Mouse (Mus musculus) layer of hippocampus, adult 2 months (tissue): ENCODE data around the gene Zfp961. TPM values are rescaled to one million over a fixed set of nuclear protein-coding genes. Genes with fewer than 3 reads are reported as not detected.
"Not testable (repeated sequence)": the region's sequence is repeated elsewhere in the genome, so short reads cannot be mapped to it uniquely, and the experiment has no call there.

Source experiments
- DNase-seq, 2 experiments: peaks; one replicate each; pipeline ENCODE4 v3.0.0; 2022; ENCODE audit warnings: low spot score in 2 of 2
- H3K27ac ChIP-seq: fragments of 200-600 bp; 2 replicates; pipeline ENCODE4 v1.8.1; 2022
- H3K4me3 ChIP-seq: fragments of 200-600 bp; 2 replicates; pipeline ENCODE4 v1.8.1; 2022; ENCODE audit warnings: mild to moderate bottlenecking
- CTCF ChIP-seq: fragments of 200-600 bp; conservative IDR thresholded peaks from 2 replicates; pipeline ENCODE4 v1.8.1; 2022; ENCODE audit warnings: antibody characterized with exemption, mild to moderate bottlenecking, moderate library complexity
- total RNA-seq, 2 experiments: library from RNA; stranded (reverse); gene quantifications; 2 replicates each; pipeline ENCODE4 v1.2.3; 2021

Zfp961 gene
- total RNA-seq, 2 experiments from 2014 or later = 17.8 to 18.9 TPM

DNA sequence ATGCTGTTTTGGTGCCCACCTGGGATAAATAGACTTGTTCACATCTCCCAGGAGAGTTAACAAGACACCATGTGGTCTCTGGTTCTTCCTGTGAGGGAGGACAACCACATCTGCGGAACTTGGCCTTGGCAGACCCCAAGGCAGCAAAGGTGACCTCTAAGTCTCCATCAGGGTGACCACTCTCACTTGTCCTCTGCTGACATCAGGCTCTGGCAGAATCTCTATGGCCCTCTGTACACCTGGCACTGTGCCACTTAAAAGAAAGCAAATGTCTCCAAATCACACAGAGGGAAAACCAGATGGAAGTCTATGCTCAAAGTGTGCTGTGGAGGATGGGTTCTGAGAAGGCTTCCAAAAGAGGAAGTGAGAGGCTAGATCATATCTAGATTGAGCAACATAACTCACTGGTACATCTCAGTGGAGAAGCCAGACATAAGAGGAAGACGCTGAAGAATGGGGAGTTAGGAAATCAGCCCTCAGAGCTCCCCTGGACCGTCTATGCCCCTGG lies 57.4 kb downstream of the Zfp961 start:
- no peak overlapping the region for H3K4me3 ChIP-seq
- no peak for TF ChIP-seq CTCF
- DNase-seq = no peak
- no peak overlapping the region for H3K27ac ChIP-seq

DNA sequence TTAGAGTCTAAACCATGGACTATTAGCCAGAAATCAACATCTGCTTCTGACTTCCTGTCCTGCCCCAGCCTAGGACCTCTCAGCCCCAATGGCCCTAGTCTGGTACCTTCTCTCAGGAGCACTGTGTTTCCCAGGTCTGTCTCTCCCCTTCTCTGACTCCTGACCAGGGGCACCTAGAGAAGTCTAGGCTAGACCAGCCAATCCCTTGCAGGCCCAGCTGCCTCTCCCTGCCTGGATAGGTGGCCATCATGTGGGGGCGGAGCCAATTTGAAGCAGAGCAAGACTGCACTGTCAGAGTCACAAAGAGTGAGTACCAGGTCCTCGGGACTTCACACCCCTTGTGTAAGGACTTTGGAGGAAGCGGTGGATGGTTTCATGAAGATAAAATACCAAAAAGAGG lies 58.6 kb downstream of the Zfp961 start, which contains the start of gene Cyp4f18:
Gene Cyp4f18, minus strand, starts transcription at position 154 of the 400 bp plus-strand sequence.
- no peak within 1 kb of the TSS for H3K4me3 ChIP-seq
- DNase-seq = no peak
- TF ChIP-seq CTCF = no peak
- no peak within 1 kb of the TSS for H3K27ac ChIP-seq

DNA sequence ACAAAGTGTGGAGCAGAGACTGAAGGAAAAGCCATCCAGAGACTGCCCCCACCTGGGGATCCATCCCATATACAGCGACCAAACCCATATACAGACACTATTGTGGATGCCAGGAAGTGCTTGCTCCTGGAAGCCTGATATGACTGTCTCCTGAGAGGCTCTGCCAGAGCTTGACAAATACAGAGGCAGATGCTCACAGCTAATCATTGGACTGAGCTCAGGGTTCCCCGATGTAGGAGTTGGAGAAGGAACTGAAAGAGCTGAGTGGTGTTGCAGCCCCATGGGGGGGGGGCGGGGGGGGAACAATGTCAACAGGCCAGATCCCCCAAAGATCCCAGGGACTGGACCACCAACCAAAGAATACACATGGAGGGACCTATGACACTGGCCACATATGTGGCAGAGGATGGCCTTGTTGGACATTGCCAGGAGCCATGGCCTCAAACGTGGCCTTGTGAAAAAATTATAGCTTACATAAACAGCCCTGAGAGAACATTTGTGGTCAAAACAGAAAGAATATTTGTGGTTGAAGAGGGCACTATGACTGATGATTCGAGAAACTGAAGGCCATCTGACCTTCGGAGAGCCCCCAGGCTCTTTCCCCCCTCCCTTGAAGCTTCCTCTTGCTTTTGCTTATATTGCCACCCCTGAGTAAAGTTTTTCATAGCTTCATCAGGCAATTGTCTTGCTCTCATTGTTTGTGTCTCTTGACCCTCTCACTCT lies 62.8 kb downstream of the Zfp961 start:
- DNase-seq, H3K4me3 ChIP-seq: not testable (repeated sequence)

DNA sequence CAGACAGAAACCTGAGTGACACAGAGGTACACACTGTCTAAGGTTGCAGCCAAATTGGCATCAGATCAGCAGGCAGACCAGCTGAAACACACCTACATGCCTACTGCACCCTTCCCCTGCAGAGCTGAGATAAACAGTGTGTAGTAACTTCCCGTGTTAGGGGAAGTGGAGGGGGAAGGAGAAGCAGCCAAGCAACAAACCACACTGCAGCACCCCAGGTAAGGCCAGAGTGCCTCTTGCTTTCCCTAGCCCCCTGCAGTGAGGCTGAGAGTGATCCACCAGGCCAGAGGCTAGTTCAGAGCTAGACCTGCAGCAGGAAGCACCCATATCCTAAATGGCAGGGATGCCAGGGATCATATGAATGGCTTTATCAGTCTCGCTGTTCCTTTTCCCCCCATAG lies 66.5 kb downstream of the Zfp961 start:
- H3K4me3 ChIP-seq, DNase-seq, H3K27ac ChIP-seq: not testable (repeated sequence)

More for the DNA sequence above, 62.8 kb downstream of the Zfp961 start:
- H3K27ac ChIP-seq = not testable (repeated sequence)

DNA sequence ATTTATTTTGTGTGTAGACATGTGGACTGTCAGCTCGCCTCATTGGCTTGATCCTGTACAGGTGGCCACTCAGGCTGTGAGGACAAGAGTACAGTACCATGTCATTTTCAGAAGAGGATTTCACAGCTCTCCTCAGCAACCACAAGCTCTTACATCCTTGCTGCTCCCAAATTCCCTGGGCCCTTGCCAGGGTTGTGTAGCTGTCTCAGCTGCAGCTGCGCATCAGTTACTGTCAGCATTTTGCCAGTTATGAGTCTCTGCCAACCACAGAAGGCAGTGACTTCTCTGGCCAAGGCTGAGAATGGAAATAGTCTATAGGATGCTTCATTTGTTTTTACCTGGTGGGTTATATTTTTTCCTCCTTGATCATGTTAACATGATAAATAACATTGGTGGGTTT lies 67.3 kb downstream of the Zfp961 start:
- peak in 1 of 2 experiments; percentile 16 for DNase-seq
- Histone ChIP-seq H3K4me3 (no peak overlapping the region), H3K27ac (no peak overlapping the region)
- no peak for TF ChIP-seq CTCF

DNA sequence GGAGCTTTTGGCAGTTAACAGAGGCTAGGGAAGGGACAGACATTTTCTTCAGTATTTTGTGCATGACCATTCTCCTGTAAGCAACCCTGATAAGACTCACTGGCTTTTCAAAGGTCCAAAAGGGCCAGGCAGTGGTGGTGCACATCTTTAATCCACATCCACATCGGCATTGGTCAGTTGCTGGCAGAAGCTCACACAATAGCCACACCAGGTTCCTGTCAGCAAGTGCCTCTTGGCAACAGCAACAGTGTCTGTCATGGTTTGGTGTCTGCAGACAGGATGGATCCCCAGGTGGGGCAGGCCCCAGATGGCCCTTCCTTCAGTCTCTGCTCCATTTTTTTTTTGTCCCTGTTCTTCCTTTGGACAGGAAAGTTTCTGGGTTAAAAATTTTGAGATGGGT lies 68.2 kb downstream of the Zfp961 start:
- not testable (repeated sequence) for DNase-seq, H3K27ac ChIP-seq, H3K4me3 ChIP-seq

DNA sequence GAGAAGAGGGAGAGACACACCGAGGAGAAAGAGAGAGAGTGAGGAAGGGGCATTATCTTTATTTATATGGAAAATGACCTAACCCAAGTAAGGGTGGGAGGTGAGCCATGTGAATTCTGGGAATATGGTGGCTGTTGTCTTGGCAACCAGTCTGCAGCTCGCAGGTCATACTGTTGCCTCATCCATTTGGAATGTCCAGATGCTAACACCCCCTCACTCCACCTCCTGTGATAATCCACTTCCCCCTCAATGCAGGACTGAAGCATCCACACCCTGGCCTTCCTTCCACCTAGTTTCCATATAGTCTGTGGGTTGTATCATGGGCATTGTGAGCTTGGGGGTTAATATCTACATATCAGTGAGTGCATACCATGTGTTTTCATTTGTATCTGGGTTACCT lies 69.0 kb downstream of the Zfp961 start:
- no peak for TF ChIP-seq CTCF
- no peak overlapping the region for H3K4me3 ChIP-seq
- no peak overlapping the region for H3K27ac ChIP-seq
- DNase-seq = no peak

DNA sequence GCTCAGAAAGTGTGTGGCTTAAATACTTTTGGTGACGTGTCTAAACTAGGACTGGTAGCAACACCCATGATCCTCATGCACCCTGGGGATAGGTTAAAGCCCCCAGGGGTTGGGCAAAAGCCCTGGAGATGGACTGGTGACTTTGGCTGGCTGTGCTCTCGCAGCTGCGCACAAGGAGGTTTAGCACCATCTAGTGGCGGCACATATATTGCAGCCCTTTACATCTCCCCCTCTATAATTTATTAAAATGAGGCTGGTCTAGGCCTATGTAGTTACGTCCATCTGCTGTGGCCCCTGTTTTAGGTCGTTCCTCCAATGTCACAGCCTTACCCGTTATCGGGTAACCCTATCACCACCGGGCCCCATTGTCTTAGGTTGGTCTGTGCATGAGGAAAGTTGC lies 74.0 kb downstream of the Zfp961 start:
- TF ChIP-seq CTCF = peak; percentile 44
- peak in 1 of 2 experiments; percentile 42 for DNase-seq
- H3K4me3 ChIP-seq, H3K27ac ChIP-seq: not testable (repeated sequence)

DNA sequence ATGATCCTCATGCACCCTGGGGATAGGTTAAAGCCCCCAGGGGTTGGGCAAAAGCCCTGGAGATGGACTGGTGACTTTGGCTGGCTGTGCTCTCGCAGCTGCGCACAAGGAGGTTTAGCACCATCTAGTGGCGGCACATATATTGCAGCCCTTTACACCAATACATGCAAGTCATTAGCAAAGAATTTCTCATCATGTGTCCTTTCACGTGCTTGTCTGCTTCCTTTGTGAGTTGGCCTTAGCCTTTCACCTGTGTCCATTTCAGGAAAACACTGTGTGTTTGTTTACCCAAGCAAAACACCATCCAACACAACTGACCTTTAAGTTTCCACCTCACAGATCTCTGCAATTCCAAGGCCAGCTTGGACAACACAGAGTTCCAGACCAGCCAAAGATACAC lies 82.1 kb downstream of the Zfp961 start:
- DNase-seq = peak; percentile 10 to 67
- TF ChIP-seq CTCF = peak; percentile 63
- H3K4me3 ChIP-seq, H3K27ac ChIP-seq: not testable (repeated sequence)

DNA sequence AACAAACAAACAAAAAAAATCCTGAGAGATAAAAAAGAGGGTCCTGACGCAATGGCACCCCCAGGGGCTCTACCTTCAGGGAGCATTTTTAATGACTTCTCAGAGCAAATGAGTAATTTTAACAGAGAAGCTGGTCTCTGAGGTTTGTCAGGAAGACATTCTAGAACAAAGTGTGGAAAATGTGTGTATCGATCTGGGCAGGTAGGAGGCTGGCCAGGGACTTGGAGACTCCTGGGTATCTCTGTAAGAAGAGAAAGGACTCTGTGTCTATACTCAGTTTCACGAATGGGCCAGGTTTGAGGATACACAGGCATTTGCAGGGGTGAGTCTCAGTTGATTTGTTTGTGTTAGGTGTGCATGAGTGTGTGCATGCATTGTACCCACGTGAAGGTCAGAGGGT lies 90.1 kb downstream of the Zfp961 start, which contains the start of gene Olfr372:
Gene Olfr372, plus strand, starts transcription at position 301 of the 400 bp plus-strand sequence.
- not testable (repeated sequence) for H3K4me3 ChIP-seq, H3K27ac ChIP-seq, DNase-seq

DNA sequence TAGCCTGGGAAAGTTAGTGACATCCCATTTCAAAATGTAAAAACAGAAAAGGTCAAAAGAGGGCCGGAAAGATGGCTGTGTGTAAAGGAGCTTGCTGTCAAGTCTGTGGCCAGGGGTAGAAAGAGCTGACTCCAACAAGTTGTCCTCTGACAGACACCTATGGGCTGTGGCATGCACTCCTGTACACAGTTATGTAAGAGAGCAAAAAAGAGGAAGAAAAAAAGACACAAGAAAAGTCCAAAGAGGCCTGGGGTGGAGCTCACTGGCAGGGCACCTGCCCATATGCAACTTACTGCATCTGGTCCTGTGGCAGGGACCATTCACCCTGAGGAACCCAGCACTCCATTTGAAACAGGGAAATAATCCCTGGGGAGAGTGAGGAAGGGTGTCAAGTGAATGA lies 91.7 kb downstream of the Zfp961 start:
- no peak for TF ChIP-seq CTCF
- Histone ChIP-seq H3K4me3 (no peak overlapping the region), H3K27ac (no peak overlapping the region)
- DNase-seq = no peak

Other genes with a start within 250 kb of the Zfp961 start
- gene B3gnt3, start 249.2 kb upstream of the Zfp961 start, total RNA-seq = under 1 TPM; 0.72 to 0.81 TPM
- 100 to 1,000 TPM; 101 to 112 TPM for gene Fcho1, start 225.3 kb upstream of the Zfp961 start, total RNA-seq
- gene Zfp709, start 69.0 kb upstream of the Zfp961 start, total RNA-seq = 10 to 100 TPM; 11.5 to 11.6 TPM
- gene Zfp882, start 42.4 kb upstream of the Zfp961 start, total RNA-seq = 10 to 100 TPM; 13.0 to 20.6 TPM
- gene Zfp617, start 42.4 kb upstream of the Zfp961 start, total RNA-seq = 10 to 100 TPM; 26.5 to 26.6 TPM
- not detected for gene Cyp4f18, start 58.6 kb downstream of the Zfp961 start, total RNA-seq
- not detected for gene Olfr372, start 90.2 kb downstream of the Zfp961 start, total RNA-seq
- gene Olfr373, start 132.1 kb downstream of the Zfp961 start, total RNA-seq = not detected
- gene Olfr374, start 156.0 kb downstream of the Zfp961 start, total RNA-seq = not detected
- 10 to 100 TPM; 25.2 to 25.4 TPM for gene Tpm4, start 183.9 kb downstream of the Zfp961 start, total RNA-seq
- 10 to 100 TPM; 35.4 to 36.1 TPM for gene Rab8a, start 210.2 kb downstream of the Zfp961 start, total RNA-seq
- under 1 TPM; 0.20 to 0.25 TPM for gene Hsh2d, start 238.6 kb downstream of the Zfp961 start, total RNA-seq